Mouse (Mus musculus): ENCODE data around the gene Mptx2.

DNA sequence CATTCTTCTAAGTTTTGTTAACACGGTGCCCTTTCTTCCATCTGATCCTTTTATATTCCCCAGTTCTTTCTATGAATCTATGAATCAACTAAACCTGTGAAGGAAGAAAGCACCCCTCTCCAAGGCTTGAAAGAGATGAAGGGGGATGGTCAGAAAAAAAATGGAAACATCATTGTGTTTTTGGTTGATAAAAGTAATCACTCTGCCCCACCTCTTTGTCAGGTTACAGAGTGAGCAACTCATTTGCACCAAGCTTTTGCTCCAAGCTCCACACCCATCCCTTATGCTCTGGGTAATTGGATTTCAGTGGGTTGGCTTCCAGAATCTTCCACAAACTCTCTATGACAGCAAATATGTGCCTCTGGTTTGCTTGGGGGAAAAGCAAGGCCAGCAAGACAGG, 47.8 kb upstream of the Mptx2 start:
- no peak for TF ChIP-seq POLR2A (IDR thresholded peaks at IDR 0.05; ENCODE audit: insufficient read depth, low read depth, low read length)
- TF ChIP-seq CTCF (IDR thresholded peaks at IDR 0.05; ENCODE audit: insufficient read depth, low read depth, low read length): no peak

Data from olfactory bulb, adult 2 months (tissue).